Mouse (Mus musculus): ENCODE measurements around the gene Zfp229.

GRCm38 (mm10) chr17:21733529-21734031 lies 3.0 kb downstream of the Zfp229 start:
- no peak for TF ChIP-seq CTCF (IDR thresholded peaks at IDR 0.05; ENCODE audit: low read depth, low read length)
- no peak for TF ChIP-seq POLR2A (IDR thresholded peaks at IDR 0.05; ENCODE audit: borderline replicate concordance, low read depth, low read length)
